Mouse (Mus musculus) brain, embryonic 18.5 days (tissue): ENCODE measurements around the gene Iqsec2.
"Not testable (repeated sequence)": the region's sequence is repeated elsewhere in the genome, so short reads cannot be mapped to it uniquely, and the experiment has no call there.

Source experiments
- DNase-seq: peaks from one replicate; pipeline ENCODE4 v3.0.0-alpha.2; 2012; ENCODE audit warnings: low read depth, low spot score

Gene Iqsec2

GRCm38 (mm10) chrX:152178843-152179545 is 34.9 kb downstream of the Iqsec2 start:
- DNase-seq = no peak

- DNase-seq = no peak
Measured at GRCm38 (mm10) chrX:152179670-152180656, 35.9 kb downstream of the Iqsec2 start.

- no peak for DNase-seq
Measured at GRCm38 (mm10) chrX:152187151-152187550, 43.1 kb downstream of the Iqsec2 start.

- DNase-seq = no peak
Measured at GRCm38 (mm10) chrX:152191266-152191665, 47.2 kb downstream of the Iqsec2 start.

GRCm38 (mm10) chrX:152197814-152198648 is 54.0 kb downstream of the Iqsec2 start:
- DNase-seq = peak; percentile 37

DNA sequence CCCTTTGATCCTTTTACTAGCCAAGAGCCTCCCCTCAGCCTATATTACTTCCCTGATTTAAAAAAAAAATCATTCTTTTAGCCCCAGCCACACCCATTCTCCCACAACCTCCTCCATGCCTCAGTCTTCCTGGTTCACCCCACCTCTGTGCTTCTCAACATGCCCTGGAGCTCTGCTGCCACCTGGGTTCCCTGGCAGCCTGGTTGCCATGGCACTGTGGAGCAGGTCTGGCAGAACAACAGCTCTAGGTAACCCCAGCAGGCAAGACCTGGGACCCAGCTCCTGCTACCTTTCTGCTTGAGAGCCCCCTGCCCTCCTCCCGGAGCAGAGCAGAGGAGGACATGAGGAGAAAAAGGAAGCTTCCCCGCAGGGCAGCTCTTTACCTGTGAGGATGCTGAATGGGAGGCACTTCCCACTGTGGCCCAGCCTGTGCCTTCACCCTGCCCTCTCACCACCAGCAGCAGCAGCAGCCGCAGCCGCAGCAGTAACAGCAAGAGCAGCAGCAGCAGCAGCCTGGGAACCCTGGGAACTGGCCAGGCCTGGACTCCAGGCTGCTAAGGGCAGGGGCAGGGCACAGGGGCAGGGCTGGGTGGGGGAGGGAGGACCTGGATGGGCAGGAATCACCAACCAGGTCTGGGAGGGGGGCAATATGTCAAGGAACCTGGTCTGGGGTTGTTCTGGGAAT is 57.8 kb downstream of the Iqsec2 start:
- DNase-seq = no peak

DNA sequence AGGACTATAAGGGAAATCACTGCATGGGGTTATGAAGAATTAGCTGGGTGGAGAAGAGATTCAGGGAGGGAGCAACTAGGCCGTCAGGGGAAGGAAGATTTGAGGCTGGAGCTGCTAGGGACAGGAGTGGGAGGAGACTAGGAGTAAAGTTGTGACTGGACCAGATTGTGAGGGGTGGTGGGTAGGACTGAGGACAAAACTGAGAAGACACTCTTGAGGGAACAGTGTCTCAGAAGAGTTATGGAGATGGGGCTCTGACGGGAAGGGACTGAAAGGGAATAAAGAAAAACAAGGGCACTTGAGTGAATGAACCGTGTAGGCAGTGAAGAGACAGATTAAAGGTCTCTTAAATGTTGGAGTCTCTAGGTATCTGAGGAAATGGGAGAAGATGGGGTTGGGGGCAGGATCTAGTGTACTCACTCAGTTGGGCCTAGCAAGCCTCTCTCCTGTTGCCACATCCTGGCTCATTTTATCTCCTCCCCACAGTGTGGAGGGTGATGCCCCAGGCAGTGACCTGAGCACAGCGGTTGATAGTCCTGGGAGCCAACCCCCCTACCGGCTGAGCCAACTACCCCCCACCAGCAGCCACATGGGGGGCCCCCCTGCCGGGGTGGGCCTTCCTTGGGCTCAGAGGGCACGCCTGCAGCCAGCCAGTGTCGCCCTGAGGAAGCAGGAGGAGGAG is 58.5 kb downstream of the Iqsec2 start:
- DNase-seq = no peak

DNA sequence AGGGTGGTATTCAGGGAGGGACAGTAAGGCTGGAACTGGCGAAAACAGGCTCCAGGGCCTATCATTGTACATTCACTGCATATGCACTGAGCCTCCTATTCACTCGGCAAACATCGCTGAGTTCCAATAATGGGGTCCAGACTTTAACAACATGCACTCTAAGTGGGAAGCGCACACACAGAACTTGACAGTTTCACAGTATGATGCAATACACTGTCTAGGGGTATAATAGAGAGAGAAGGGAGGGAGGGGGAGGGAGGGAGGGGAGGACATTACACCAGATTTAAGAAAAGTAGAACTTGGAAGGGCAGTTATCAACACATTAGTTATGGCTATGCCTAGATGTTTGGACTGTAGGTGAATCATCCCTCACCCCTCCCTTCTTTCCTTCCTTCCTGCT is 59.2 kb downstream of the Iqsec2 start:
- no peak for DNase-seq

- DNase-seq = no peak
Measured at GRCm38 (mm10) chrX:152205486-152205885, 61.4 kb downstream of the Iqsec2 start.

DNA sequence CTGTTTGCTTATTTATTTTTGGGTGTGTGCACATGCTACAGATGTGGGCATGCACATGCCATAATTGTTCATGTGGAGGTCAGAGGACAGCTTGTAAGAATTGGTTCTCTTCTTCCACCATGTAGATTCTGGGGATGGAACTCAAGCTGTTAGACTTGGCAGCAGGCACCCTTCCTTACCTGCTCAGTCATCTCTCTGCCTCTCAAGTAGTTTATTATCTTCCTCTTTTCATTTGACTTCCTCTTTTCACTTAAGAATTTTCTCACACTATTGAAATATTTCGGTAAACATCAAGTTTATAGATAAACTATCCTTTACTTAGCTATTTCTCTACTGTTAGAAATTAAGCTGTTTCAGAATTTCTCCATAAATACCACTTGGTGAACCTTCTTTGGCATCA is 70.6 kb downstream of the Iqsec2 start:
- no peak for DNase-seq

- DNase-seq = no peak
Measured at GRCm38 (mm10) chrX:152218529-152218928, 74.5 kb downstream of the Iqsec2 start.

GRCm38 (mm10) chrX:152221721-152222120 is 77.7 kb downstream of the Iqsec2 start:
- no peak for DNase-seq

DNA sequence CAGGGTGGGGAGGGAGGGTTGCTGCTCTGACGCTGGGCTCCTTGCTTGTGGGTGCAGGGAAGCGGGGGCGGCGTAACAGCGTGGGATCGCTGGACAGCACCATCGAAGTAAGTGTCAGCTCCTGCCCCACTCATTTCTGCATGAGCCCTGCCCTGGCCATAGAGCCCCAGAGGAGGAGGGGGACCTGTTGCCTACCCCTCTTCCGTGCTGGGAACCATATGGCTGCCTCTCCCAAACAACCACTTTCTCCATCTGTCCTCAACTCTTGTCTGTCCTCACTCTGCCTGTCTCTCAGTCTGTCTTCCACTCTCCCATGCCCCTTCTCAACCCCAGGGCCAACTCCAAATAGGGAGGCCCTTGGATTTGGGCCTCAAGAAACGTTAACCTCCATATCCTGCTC is 78.2 kb downstream of the Iqsec2 start:
- DNase-seq = no peak

GRCm38 (mm10) chrX:152223313-152223712 is 79.2 kb downstream of the Iqsec2 start:
- DNase-seq = no peak

- DNase-seq = no peak
Measured at GRCm38 (mm10) chrX:152224280-152224679, 80.2 kb downstream of the Iqsec2 start.

DNA sequence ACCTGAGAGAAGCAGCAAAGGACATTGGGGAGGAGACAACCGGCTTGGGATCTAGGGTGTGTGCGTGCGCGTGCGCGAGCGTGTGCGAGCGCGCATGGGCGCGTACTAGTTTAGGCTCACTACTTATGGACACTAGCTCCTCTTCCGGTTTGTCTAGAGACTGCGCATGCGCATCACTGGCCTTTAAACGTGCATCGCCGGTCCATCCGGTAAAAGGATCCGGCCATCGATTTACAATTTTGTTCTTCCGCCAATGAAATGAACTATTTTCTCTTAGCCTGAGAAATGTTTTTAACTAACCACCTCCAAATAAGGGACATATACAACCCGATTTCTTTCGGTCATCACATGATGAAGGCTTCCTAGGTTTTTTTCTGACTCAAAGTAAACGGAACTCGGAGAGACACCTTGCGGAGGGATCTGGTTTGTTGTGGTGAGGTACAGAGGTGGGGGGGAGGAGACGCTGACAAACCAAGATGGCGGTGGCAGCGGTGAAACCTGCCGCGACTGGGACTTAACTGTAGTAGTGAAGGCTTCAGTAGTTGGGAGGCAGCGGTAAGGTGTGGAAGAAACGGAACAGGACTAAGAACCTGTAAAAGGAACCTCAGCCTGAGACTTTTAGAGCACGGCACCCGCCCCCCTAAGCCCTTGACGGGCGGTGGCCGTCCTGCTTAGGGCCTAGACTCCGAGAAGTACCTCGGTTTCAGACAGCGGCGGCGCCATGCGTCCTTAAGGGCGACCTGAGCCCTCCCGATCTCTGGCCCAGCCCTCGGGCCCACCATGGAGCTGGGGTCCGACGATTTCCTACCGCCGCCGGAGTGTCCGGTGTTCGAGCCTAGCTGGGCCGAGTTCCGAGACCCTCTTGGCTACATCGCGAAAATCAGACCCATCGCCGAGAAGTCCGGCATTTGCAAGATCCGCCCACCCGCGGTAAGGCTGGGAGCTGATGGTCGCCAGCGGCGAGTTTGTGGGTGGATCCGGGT is 89.0 kb downstream of the Iqsec2 start, which contains the start of gene Kdm5c:
Gene Kdm5c (plus strand): TSS at position 240 of the 983 bp plus-strand sequence.
- peak; percentile 97 for DNase-seq

DNA sequence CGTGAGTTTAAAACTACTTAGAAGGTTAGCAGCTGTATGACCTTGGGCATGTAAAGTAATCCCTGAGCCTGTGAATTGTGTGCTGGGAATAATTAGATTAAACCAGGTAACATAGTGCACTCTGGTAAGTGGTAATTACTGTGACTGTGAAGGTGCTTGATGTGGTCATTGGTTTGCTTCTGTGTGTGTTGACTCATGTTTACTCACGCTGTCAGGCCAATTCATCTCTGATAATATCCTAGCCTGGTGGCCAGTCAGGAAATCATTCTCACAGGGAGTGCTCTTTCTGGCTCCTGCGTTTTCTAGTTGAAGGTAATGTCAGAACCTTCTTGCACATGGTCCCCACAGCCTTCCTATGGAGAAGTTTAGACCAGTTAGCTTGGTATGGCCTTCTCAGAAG is 90.1 kb downstream of the Iqsec2 start:
- DNase-seq = no peak

GRCm38 (mm10) chrX:152235758-152236157 is 91.7 kb downstream of the Iqsec2 start:
- no peak for DNase-seq

DNA sequence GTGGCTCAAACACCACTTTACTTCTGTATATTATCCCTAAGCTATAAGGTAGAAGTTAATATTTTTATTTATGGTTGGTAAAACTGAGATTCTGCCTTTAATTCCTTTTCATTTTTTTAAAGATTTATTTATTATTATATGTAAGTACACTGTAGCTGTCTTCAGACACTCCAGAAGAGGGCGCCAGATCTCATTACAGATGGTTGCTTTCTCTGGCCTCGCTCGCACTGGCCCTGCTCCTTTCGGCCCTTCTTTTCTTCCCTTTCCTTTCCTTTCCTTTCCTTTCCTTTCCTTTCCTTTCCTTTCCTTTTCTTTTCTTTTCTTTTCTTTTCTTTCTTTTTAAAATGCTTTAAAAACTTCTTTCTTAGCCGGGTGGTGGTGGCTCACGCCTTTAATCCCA is 99.1 kb downstream of the Iqsec2 start:
- DNase-seq = not testable (repeated sequence)
